Mouse (Mus musculus): Measurements from ENCODE around the gene Ror1.

DNA sequence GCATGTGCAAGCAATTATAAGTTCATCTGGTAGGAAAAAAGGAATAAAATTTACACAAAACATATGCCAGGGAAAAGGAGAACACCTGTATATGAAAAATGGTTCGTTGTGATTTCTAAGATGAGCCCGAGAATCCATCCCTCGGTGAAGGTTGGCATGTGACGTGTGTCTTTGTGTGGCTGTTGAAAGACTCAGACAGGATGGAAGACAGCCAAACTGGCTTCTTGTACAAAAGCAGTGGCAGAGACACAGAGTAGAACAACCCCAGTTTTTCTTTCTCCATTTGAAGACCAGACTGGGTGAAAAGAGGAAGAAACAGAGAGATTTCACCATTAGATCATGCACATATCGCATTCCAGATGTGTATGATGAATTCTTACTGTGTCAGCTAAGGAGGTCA is 62.8 kb downstream of the Ror1 start:
- TF ChIP-seq CTCF (IDR thresholded peaks at IDR 0.05; ENCODE audit: control insufficient read depth, insufficient read depth, insufficient replicate concordance, low read depth, low read length) (no peak), POLR2A (IDR thresholded peaks at IDR 0.05; ENCODE audit: control insufficient read depth, low read depth, low read length) (no peak)
